Mouse (Mus musculus) megakaryocyte-erythroid progenitor cell, adult 5-6 weeks (primary cell): ENCODE measurements around the gene Tcl1b3. TPM values are rescaled to one million over a fixed set of nuclear protein-coding genes. Genes with fewer than 3 reads are reported as not detected.
A peak's percentile ranks its signal among the peaks of the same experiment; 100 is the strongest.
"Not testable (repeated sequence)": the region's sequence is repeated elsewhere in the genome, so short reads cannot be mapped to it uniquely, and the experiment has no call there.

Source experiments
- ATAC-seq: replicated peaks from 2 replicates; pipeline ENCODE4 v1.8.0; 2016; ENCODE audit warnings: mild to moderate bottlenecking, inconsistent platforms; ENCODE audit not compliant: severe bottlenecking, poor library complexity, low FRiP score, low TSS enrichment
- total RNA-seq, 2 experiments: library from RNA; stranded (forward) in 1 of 2; stranded (reverse) in 1 of 2; fragments of 200-1000, 215-1000 nt in 1 of 2; fragments of >200 nt in 1 of 2; fragmentation: Nextera tagmentation in 1 of 2; gene quantifications; 2 replicates each; pipeline ENCODE4 v1.2.3; 2014 to 2017

The Tcl1b3 gene
- total RNA-seq (2014; fragmentation: Nextera tagmentation): not detected in 2 replicates
- not detected in 2 replicates for total RNA-seq (2017)

GRCm38 (mm10) chr12:105190743-105191142 is at the start of gene Tcl1b3:
Gene Tcl1b3, plus strand, starts transcription at chr12:105191043.
- not testable (repeated sequence) for ATAC-seq

GRCm38 (mm10) chr12:105143096-105143495 is 47.7 kb upstream of the Tcl1b3 start:
- ATAC-seq: no peak

DNA sequence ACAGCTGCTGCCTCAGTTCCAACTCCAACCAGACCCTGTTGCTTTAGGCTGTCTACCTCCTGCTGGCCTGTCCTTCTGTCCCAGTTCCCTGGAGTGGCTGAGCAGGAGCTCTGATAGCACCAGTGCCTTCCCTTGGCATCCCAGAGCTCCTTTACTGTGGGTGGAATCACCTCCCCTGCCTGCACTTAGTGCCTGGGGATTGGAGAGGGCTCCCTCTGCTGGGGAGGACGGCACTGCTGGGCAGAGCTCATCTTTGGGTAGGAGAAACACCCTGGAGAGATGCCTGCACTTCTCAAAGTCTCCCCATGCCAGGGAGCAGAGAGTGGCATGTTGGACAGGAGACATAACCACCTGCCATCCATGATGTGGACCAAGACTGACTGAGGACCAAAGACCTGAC is 45.9 kb upstream of the Tcl1b3 start:
- ATAC-seq: peak; percentile 80

GRCm38 (mm10) chr12:105145714-105146113 is 45.1 kb upstream of the Tcl1b3 start, which contains the start of gene Tcl1b2:
Gene Tcl1b2, plus strand, starts transcription at chr12:105146014.
- no peak for ATAC-seq

DNA sequence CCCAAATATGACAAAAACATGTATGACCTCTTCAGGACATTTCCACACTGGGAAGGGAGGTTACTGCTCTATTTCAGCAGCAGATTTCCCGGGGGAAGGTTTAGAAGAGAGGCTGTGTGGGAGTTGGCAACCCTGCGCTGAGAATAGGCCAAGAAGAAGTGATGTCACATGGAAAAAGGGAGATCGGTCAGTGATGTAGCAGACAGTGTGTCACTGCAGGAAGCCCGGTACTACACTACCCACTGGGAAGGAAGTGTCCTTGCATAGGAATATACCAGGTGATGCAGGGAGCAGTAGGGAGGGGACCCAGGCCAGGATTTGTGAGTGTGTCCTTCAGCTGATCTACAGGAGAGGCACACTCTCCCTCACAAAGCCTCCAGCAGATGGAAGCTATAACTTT is 35.6 kb upstream of the Tcl1b3 start:
- ATAC-seq: not testable (repeated sequence)

GRCm38 (mm10) chr12:105158842-105159241 is 32.0 kb upstream of the Tcl1b3 start:
- no peak for ATAC-seq

DNA sequence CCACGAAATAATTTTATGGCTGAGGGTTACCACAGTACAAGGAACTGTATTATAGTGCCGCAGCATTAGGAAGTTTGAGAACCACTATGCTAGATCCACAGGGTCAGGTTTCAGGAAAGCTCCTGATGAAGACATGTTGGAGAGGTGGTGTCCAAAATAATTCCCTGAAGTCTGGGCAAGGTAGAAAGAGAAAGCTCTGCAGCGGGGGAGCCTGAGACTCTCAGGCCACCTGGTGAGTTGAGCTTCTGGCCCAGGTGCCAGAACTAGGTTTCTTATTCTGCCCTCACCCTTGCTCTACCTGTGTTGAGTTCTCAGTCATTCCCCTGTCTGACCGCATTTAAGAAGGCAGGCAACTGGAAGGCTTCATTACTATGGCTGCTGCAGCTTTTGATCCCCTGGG is 31.5 kb upstream of the Tcl1b3 start, which contains the start of gene Tcl1b1:
Gene Tcl1b1, plus strand, starts transcription at position 301 of the 400 bp plus-strand sequence.
- ATAC-seq: no peak

GRCm38 (mm10) chr12:105166734-105167133 is 24.1 kb upstream of the Tcl1b3 start:
- no peak for ATAC-seq

DNA sequence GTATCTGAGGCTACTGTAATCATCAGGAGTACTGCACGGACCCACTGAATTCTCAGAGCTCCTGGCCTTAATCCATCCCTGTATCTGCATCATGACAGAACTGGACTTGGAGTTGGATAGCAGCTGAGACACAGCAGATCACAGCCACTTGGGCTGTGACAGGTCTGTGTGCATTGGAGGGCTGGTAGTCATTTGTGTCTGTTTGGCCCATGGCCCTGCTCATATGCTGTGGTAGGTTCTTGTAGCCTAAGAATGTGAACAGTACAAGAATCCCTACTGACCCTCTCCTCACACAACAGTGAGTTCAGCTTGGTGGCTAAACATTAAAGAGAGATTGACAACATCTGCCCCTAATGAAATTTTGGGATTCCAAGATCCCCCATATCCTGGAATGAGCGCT is 17.5 kb upstream of the Tcl1b3 start:
- ATAC-seq: no peak

- peak; percentile 94 for ATAC-seq
Observed at GRCm38 (mm10) chr12:105174318-105174717, 16.5 kb upstream of the Tcl1b3 start.

GRCm38 (mm10) chr12:105176044-105176443 is 14.8 kb upstream of the Tcl1b3 start, which contains the start of gene Tcl1b5:
Gene Tcl1b5, plus strand, starts transcription at chr12:105176344.
- ATAC-seq: not testable (repeated sequence)

DNA sequence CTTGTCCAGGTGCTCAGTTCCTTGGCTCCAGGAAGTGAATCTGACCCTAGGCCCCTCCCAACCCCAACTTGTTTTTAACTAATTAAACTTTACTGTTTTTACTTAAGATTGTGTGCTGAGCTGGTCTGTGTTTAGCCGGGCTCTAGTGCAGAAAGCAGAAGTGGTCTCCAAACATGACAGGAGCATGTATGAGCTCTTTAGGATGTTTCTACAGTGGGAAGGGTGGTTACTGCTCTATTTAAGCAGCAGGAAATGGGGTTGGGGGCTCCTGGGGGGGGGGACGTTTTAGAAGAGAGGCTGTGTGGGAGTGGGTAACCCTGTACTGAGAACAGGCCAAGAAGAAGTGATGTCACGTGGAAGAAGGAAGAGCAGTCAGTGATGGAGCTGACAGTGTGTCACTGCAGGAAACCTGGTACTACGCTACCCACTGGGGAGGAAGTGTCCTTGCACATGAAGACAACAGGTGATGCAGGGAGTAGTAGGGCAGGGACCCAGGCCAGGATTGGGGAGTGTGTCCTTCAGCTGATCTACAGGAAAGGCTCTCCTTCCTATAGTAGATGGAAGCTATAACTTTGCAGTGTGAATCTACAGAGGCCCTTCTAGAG is 9.7 kb upstream of the Tcl1b3 start:
- ATAC-seq: not testable (repeated sequence)

GRCm38 (mm10) chr12:105188980-105189379 is 1.9 kb upstream of the Tcl1b3 start:
- peak; percentile 95 for ATAC-seq

GRCm38 (mm10) chr12:105199684-105200497 is 9.0 kb downstream of the Tcl1b3 start:
- ATAC-seq: not testable (repeated sequence)

GRCm38 (mm10) chr12:105201657-105202056 is 10.8 kb downstream of the Tcl1b3 start, which contains the start of gene Tcl1b4:
Gene Tcl1b4, plus strand, starts transcription at chr12:105201957.
- not testable (repeated sequence) for ATAC-seq

DNA sequence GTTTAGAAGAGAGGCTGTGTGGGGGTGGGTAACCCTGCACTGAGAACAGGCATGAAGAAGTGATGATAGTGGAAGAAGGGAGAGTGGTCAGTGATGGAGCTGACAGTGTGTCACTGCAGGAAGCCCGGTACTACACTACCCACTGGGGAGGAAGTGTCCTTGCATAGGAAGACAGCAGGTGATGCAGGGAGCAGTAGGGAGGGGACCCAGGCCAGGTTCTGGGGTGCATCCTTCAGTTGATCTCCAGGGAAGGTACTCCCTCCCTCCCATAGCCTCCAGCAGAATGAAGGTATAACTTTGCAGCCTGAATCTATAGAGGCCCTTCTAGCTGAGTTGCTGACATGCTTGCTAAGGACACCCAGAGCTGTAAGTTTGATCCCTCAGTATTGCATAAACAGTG is 16.2 kb downstream of the Tcl1b3 start:
- ATAC-seq: no peak

DNA sequence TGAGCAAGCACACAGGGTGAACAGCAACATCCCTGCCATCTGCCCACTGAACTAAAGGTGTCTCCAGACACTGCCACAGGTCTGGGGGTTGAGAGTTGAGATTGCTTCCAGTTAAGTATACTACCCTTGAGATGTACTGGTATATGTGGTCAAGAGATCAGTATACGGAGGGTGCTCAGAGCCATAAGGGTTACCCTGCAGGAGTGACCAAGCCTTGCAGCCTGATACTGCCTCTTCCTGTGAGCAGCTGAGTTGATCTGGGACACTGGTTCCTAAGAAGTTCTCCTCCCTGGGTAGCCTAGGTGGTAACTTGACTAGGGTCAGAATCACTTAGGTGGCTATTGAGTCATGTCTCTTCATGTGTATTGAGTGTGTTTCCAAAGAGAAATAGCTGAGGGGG is 17.6 kb downstream of the Tcl1b3 start:
- no peak for ATAC-seq

- no peak for ATAC-seq
Observed at GRCm38 (mm10) chr12:105209231-105209630, 18.4 kb downstream of the Tcl1b3 start.

GRCm38 (mm10) chr12:105217101-105217760 is 26.4 kb downstream of the Tcl1b3 start:
- no peak for ATAC-seq
